Mouse (Mus musculus): ENCODE data around the gene Gm26558. TPM values are rescaled to one million over a fixed set of nuclear protein-coding genes. Genes with fewer than 3 reads are reported as not detected.

Gm26558 gene
- polyA plus RNA-seq, 1 experiment from 2014 or later: 4.4 TPM

- Histone ChIP-seq H3K9me3 (no peaks in the 10 kb centered on the region), H3K4me1 (no peaks in the 10 kb centered on the region), H3K4me2 (replicated peaks) (no peak overlapping the region), H3K27me3 (no peaks in the 10 kb centered on the region), H3K36me3 (no peaks in the 10 kb centered on the region), H3K4me3 (no peak overlapping the region), H3K27ac (replicated peaks) (no peak overlapping the region), H3K9ac (replicated peaks) (no peak overlapping the region)
- ATAC-seq (replicated peaks): no peak
- 82% methylated on average over 6 of the region's 6 CpGs for WGBS
Measured at GRCm38 (mm10) chr2:70619232-70619835, 42.6 kb downstream of the Gm26558 start.

- H3K9ac ChIP-seq (replicated peaks): no peak overlapping the region
- no peak overlapping the region for H3K27ac ChIP-seq (replicated peaks)
- no peaks in the 10 kb centered on the region for H3K9me3 ChIP-seq
- ATAC-seq (replicated peaks): no peak
- H3K36me3 ChIP-seq: no peaks in the 10 kb centered on the region
- no peak overlapping the region for H3K4me2 ChIP-seq (replicated peaks)
- 64% methylated on average over 3 of the region's 3 CpGs for WGBS
- no peaks in the 10 kb centered on the region for H3K4me1 ChIP-seq
- H3K4me3 ChIP-seq: no peak overlapping the region
- no peaks in the 10 kb centered on the region for H3K27me3 ChIP-seq
Measured at GRCm38 (mm10) chr2:70616617-70617016, 45.3 kb downstream of the Gm26558 start.

DNA sequence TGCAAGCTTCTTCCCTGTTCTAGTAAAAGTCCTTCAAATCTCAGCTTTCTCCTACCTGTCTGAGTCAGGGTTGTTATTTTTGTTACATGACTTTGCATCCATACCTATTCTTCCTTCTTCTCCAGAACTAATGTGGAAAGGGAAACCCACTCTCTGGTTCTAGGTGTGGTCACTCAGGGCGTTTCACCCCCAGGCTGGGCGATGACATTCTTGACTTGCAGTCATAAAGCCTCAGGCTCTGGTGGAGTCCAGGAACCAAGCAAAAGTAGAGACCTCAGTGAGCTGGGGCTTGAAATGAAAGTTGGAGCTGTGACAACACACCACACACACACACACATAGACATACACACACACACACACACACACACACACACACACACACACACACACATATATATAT, 45.8 kb downstream of the Gm26558 start:
- H3K9me3 ChIP-seq: no peaks in the 10 kb centered on the region
- H3K27me3 ChIP-seq: no peaks in the 10 kb centered on the region
- no peak overlapping the region for H3K9ac ChIP-seq (replicated peaks)
- ATAC-seq (replicated peaks): no peak
- no peak overlapping the region for H3K27ac ChIP-seq (replicated peaks)
- no peak overlapping the region for H3K4me2 ChIP-seq (replicated peaks)
- no peaks in the 10 kb centered on the region for H3K36me3 ChIP-seq
- no peaks in the 10 kb centered on the region for H3K4me1 ChIP-seq
- H3K4me3 ChIP-seq: no peak overlapping the region
- WGBS: 85% methylated on average over 2 of the region's 2 CpGs

DNA sequence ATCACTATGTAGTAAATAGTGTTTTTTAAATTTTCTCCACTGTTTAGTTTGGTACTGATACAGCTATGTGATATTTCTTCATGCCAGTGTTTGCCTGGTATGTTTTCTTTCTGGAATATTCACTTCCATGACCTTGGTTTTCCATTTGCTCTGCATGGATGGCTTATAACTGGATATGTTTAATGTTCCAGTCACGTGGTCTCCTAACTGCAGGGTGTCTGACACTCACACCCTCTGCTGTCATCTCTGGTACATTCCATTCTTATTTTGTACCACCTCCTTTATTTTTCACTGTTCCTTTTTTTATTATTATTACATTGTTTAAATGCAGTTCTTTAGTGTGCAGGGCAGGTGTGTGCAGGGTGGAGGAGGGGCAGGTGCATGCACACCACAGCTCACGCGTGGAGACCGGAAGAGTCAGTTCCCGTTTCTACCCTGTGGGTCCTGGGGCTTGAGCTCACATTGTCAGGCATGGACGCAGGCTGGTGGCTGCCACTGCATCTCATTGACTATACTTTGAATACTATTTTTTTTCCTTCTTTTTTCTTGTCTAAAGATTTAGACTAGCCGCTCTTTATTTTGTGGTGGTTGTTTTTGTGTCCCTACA, 47.1 kb downstream of the Gm26558 start:
- Histone ChIP-seq H3K9me3 (no peaks in the 10 kb centered on the region), H3K4me2 (replicated peaks) (no peak overlapping the region), H3K9ac (replicated peaks) (no peak overlapping the region), H3K36me3 (no peaks in the 10 kb centered on the region), H3K27ac (replicated peaks) (no peak overlapping the region), H3K4me3 (no peak overlapping the region), H3K27me3 (no peaks in the 10 kb centered on the region), H3K4me1 (no peaks in the 10 kb centered on the region)
- 84% methylated on average over 7 of the region's 7 CpGs for WGBS
- ATAC-seq (replicated peaks): no peak

Other genes with a start within 250 kb of the Gm26558 start
- gene Sp5, start 187.2 kb downstream of the Gm26558 start, polyA plus RNA-seq (2015; fragmentation: Nextera tagmentation; extraction: Ambion mirVana): 4.2 and 4.5 TPM in 2 replicates
- 2.0 and 2.4 TPM in 2 replicates for gene Erich2, start 153.3 kb downstream of the Gm26558 start, polyA plus RNA-seq (2015; fragmentation: Nextera tagmentation; extraction: Ambion mirVana)
- gene Gad1, start 109.0 kb downstream of the Gm26558 start, polyA plus RNA-seq (2015; fragmentation: Nextera tagmentation; extraction: Ambion mirVana): 70.9 and 71.1 TPM in 2 replicates
- gene Gorasp2, start 532 bp downstream of the Gm26558 start, polyA plus RNA-seq (2015; fragmentation: Nextera tagmentation; extraction: Ambion mirVana): 125 and 130 TPM in 2 replicates
- gene Tlk1, start 163.6 kb upstream of the Gm26558 start, polyA plus RNA-seq (2015; fragmentation: Nextera tagmentation; extraction: Ambion mirVana): 25.3 and 29.3 TPM in 2 replicates

Measured in forebrain, embryonic 15.5 days (tissue).